Mouse (Mus musculus): Measurements from ENCODE around the gene S100a6.

GRCm38 (mm10) chr3:90648981-90649380 lies 36.3 kb downstream of the S100a6 start:
- TF ChIP-seq EP300 (IDR thresholded peaks at IDR 0.05; ENCODE audit: low read depth) (no peak), CTCF (IDR thresholded peaks at IDR 0.05; ENCODE audit: low read depth) (no peak)

All from liver, embryonic 14.5 days (tissue).